Mouse (Mus musculus): ENCODE measurements around the gene Plxdc1.

DNA sequence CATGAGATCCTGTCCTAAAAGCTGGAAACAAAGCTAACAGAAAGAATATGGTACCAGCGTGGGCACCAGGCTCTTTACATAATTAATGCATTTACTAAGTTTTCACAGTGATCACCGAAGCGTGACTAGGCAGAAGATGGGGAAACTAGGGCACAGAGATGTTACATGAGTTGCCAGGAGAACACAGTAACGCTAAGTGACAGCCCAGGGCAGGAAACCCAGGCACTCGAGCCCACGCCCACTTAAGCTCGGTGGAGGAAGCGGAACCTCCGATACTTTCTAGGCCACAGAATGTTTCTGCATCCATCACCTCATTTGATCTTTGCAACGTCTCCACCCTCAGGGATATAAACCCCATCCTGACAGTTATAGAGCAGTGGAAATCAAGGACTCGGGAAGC lies 21.8 kb upstream of the Plxdc1 start:
- no peak for TF ChIP-seq CTCF (IDR thresholded peaks at IDR 0.05; ENCODE audit: low read depth)
- no peak for TF ChIP-seq EP300 (IDR thresholded peaks at IDR 0.05; ENCODE audit: low read depth)

Measured in liver, embryonic 14.5 days (tissue).